10 mouse cellular contexts compared by ENCODE assay signal in genomic region chr17:16176782-16177510, GRCm38 (mm10).
DNase-seq lines count a peak whose midpoint lies in the region; ATAC-seq lines count a peak whose summit lies in the region.
"Had no signal": no experiment of that assay in that cellular context is flagged by ENCODE, and none has a peak within 500 bp of the region (broad histone marks: within the 10 kb centered on the region; RNA-seq: fewer than 3 reads in every experiment).

No protein-coding gene starts in this region.

- no peaks in the 10 kb centered on the region for H3K36me3 ChIP-seq in hindbrain, embryonic 10.5 days
- no peaks in the 10 kb centered on the region for H3K36me3 ChIP-seq in hindbrain, embryonic 13.5 days
- H3K36me3 ChIP-seq in limb, embryonic 13.5 days, result no peaks in the 10 kb centered on the region
- H3K36me3 ChIP-seq: embryonic facial prominence, embryonic 15.5 days had no signal

- no peaks in the 10 kb centered on the region for H3K9me3 ChIP-seq in hindbrain, embryonic 10.5 days
- H3K9me3 ChIP-seq in hindbrain, embryonic 13.5 days, result no peaks in the 10 kb centered on the region
- no peaks in the 10 kb centered on the region for H3K9me3 ChIP-seq in limb, embryonic 13.5 days
- H3K9me3 ChIP-seq: embryonic facial prominence, embryonic 15.5 days had no signal

- peaks cover 8% of the 10 kb centered on the region for H3K4me1 ChIP-seq in hindbrain, embryonic 10.5 days (replicated peaks)
- no peaks in the 10 kb centered on the region for H3K4me1 ChIP-seq in hindbrain, embryonic 13.5 days (replicated peaks)
- no peaks in the 10 kb centered on the region for H3K4me1 ChIP-seq in limb, embryonic 13.5 days
- H3K4me1 ChIP-seq: embryonic facial prominence, embryonic 15.5 days had no signal

- peak overlapping the region; percentile 80 for H3K27ac ChIP-seq in hindbrain, embryonic 10.5 days
- H3K27ac ChIP-seq in hindbrain, embryonic 13.5 days, result no peak overlapping the region
- no peak overlapping the region for H3K27ac ChIP-seq in limb, embryonic 13.5 days
- H3K27ac ChIP-seq: embryonic facial prominence, embryonic 15.5 days had no signal

- H3K4me2 ChIP-seq in hindbrain, embryonic 13.5 days, result no peak overlapping the region
- H3K4me2 ChIP-seq in limb, embryonic 13.5 days (replicated peaks), result no peak overlapping the region
- H3K4me2 ChIP-seq: embryonic facial prominence, embryonic 15.5 days had no signal

- H3K9ac ChIP-seq in hindbrain, embryonic 13.5 days, result no peak overlapping the region
- H3K9ac ChIP-seq in limb, embryonic 13.5 days, result no peak overlapping the region
- H3K9ac ChIP-seq: embryonic facial prominence, embryonic 15.5 days had no signal

- WGBS in hindbrain, embryonic 10.5 days, result 44% methylated on average over 8 of the region's 8 CpGs
- WGBS in hindbrain, embryonic 13.5 days, result 32% methylated on average over 8 of the region's 8 CpGs
- 40% methylated on average over 8 of the region's 8 CpGs for WGBS in limb, embryonic 13.5 days

- H3K27me3 ChIP-seq in hindbrain, embryonic 10.5 days (ENCODE audit: insufficient read depth, poor library complexity, severe bottlenecking), result no peaks in the 10 kb centered on the region
- no peaks in the 10 kb centered on the region for H3K27me3 ChIP-seq in hindbrain, embryonic 13.5 days
- H3K27me3 ChIP-seq in limb, embryonic 13.5 days, result no peaks in the 10 kb centered on the region
- H3K27me3 ChIP-seq: embryonic facial prominence, embryonic 15.5 days had no signal

- DNase-seq in hindbrain, embryonic 10.5 days (ENCODE audit: low spot score), result peak; percentile 40
- peak; percentile 4 for DNase-seq in right cerebral cortex, postnatal 14 days
- DNase-seq in right cerebral cortex, postnatal 25 days, result no peak
- peak; percentile 10 for DNase-seq in yolk sac, embryonic 10.5 days (ENCODE audit: low spot score)
- no peak for DNase-seq in ovary, postnatal 36 days (ENCODE audit: low spot score)
- DNase-seq in cerebellum, postnatal 14 days, result no peak
- DNase-seq: kidney, adult 9 months had no signal

- no peak overlapping the region for H3K4me3 ChIP-seq in hindbrain, embryonic 10.5 days
- H3K4me3 ChIP-seq in hindbrain, embryonic 13.5 days, result no peak overlapping the region
- H3K4me3 ChIP-seq in limb, embryonic 13.5 days, result no peak overlapping the region
- H3K4me3 ChIP-seq: embryonic facial prominence, embryonic 15.5 days had no signal

- ATAC-seq in hindbrain, embryonic 13.5 days (ENCODE audit: low FRiP score), result no peak
- ATAC-seq in limb, embryonic 13.5 days (ENCODE audit: low FRiP score, low read depth), result peak; percentile 57; the same call in 1 of the 2 replicates

Comparison
In these comparisons a context has a peak if more than half of its experiments do, and no peak if none do; other contexts are left out.
1. DNase-seq: peak in hindbrain, embryonic 10.5 days (single experiment), right cerebral cortex, postnatal 14 days (single experiment) and yolk sac, embryonic 10.5 days (single experiment); none in right cerebral cortex, postnatal 25 days (single experiment), ovary, postnatal 36 days (single experiment) and cerebellum, postnatal 14 days (0 of 2).